Mouse (Mus musculus) kidney, postnatal 0 days (tissue): Measurements from ENCODE around the gene Phf8. TPM values are rescaled to one million over a fixed set of nuclear protein-coding genes. Genes with fewer than 3 reads are reported as not detected.

Experiments used
- ATAC-seq: fragments of 200-750 bp; cut with Nextera tagmentation; replicated peaks from 2 replicates; pipeline ENCODE4 v1.8.0; 2017; ENCODE audit warnings: low read depth, moderate number of reproducible peaks, moderate TSS enrichment, moderate library complexity; ENCODE audit not compliant: low FRiP score
- DNase-seq: peaks from one replicate; pipeline ENCODE4 v3.0.0-alpha.2; 2016; ENCODE audit warnings: low spot score
- H3K27ac ChIP-seq: fragments of 300-500 bp; sonication (generic); 2 replicates; pipeline ENCODE4 v1.5.1; 2014; ENCODE audit warnings: mild to moderate bottlenecking
- H3K27me3 ChIP-seq: fragments of 300-500 bp; sonication (generic); 2 replicates; pipeline ENCODE4 v1.6.1; 2014; ENCODE audit warnings: low read length, mixed read lengths; ENCODE audit not compliant: insufficient read depth
- H3K36me3 ChIP-seq: fragments of 300-500 bp; sonication (generic); 2 replicates; pipeline ENCODE4 v1.6.1; 2014; ENCODE audit warnings: low read length, mixed read lengths; ENCODE audit not compliant: insufficient read depth
- H3K4me1 ChIP-seq: fragments of 300-500 bp; sonication (generic); replicated peaks from 2 replicates; pipeline ENCODE4 v1.6.1; 2014; ENCODE audit warnings: antibody characterized with exemption, low read length, mixed read lengths; ENCODE audit not compliant: insufficient read depth
- H3K4me2 ChIP-seq: fragments of 300-500 bp; sonication (generic); 2 replicates; pipeline ENCODE4 v1.6.1; 2014; ENCODE audit warnings: mild to moderate bottlenecking, low read length, moderate library complexity, mixed read lengths
- H3K4me3 ChIP-seq: fragments of 300-500 bp; sonication (generic); replicated peaks from 2 replicates; pipeline ENCODE4 v1.5.1; 2014; ENCODE audit warnings: low read depth, low read length
- H3K9ac ChIP-seq: fragments of 300-500 bp; sonication (generic); 2 replicates; pipeline ENCODE4 v1.6.1; 2014; ENCODE audit warnings: low read depth, low read length
- H3K9me3 ChIP-seq: fragments of 300-500 bp; sonication (generic); replicated peaks from 2 replicates; pipeline ENCODE4 v1.6.1; 2016; ENCODE audit warnings: low read length, inconsistent platforms, mixed read lengths
- CTCF ChIP-seq: IDR thresholded peaks from 2 replicates; pipeline ENCODE4 v1.5.1; 2016; ENCODE audit warnings: antibody characterized with exemption, low read depth, mild to moderate bottlenecking, moderate library complexity
- WGBS: fragments of 180-500 bp; shearing (Covaris S2); extraction: QIAGEN DNeasy Blood & Tissue Kit; methylation state at CpG from one replicate; pipeline ENCODE4 v1.1.7; 2014; 5-methylcytosine and 5-hydroxymethylcytosine counted together
- polyA plus RNA-seq: library from polyadenylated mRNA; unstranded; fragments of >200 nt; fragmentation: Nextera tagmentation; extraction: Ambion mirVana; gene quantifications from 2 replicates; pipeline ENCODE4 v1.2.1, GENCODE M21; 2015

Phf8 gene
- polyA plus RNA-seq, 1 experiment from 2014 or later, result 10.0 TPM

DNA sequence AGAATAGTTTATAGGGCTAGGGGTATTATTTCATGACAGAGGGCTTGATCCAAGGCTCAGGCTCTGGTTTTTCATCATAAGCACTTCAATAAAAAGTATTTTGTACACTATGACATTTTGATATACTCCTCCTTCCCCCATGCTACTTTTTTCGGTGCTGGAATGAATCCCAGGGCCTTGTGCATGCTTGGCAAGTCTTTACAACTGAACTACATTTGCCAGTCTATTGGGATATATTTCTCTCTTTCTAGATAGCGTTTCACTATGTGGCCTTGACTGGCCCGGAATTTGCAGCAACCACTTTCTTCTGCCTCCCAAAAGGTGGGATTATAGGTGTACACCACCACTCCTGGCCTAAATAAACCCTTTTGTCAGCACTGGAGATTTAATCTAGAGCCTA is 7.4 kb upstream of the Phf8 start:
- no peaks in the 10 kb centered on the region for H3K36me3 ChIP-seq
- H3K4me1 ChIP-seq, result no peaks in the 10 kb centered on the region
- H3K4me3 ChIP-seq, result no peak overlapping the region
- H3K9me3 ChIP-seq, result no peaks in the 10 kb centered on the region
- no peak overlapping the region for H3K9ac ChIP-seq
- WGBS, result 77% methylated on average over 3 of the region's 3 CpGs
- no peak for TF ChIP-seq CTCF
- H3K4me2 ChIP-seq, result no peak overlapping the region
- ATAC-seq, result no peak
- no peak overlapping the region for H3K27ac ChIP-seq
- H3K27me3 ChIP-seq, result no peaks in the 10 kb centered on the region
- DNase-seq, result no peak

DNA sequence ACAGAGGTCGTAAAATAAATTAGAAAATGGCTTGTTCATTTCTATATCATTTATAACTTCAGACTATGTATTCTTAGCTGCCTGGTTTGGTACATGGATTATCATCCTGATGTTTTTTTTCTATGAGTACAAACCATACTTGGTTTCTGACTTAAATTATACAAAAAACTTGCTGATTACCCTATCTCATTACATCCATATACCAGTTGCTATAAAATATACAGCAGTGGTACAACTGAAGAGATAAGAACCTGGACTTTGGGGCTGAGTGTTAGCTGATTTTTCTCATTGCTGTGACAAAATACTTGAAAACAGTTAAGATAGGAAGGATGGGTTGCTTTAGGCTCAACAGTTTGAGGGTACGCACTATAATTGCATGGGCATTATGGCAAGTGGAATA is 6.8 kb upstream of the Phf8 start:
- TF ChIP-seq CTCF, result no peak
- no peak overlapping the region for H3K27ac ChIP-seq
- DNase-seq, result no peak
- no peak overlapping the region for H3K9ac ChIP-seq
- no peaks in the 10 kb centered on the region for H3K4me1 ChIP-seq
- H3K36me3 ChIP-seq, result no peaks in the 10 kb centered on the region
- H3K27me3 ChIP-seq, result no peaks in the 10 kb centered on the region
- WGBS, result 87% methylated on average over 2 of the region's 2 CpGs
- no peak for ATAC-seq
- no peak overlapping the region for H3K4me3 ChIP-seq
- H3K9me3 ChIP-seq, result no peaks in the 10 kb centered on the region
- H3K4me2 ChIP-seq, result no peak overlapping the region

- WGBS, result 76% methylated on average over 1 of the region's 1 CpGs
- no peak for ATAC-seq
These were observed 2.3 kb upstream of the Phf8 start for GRCm38 (mm10) chrX:151518181-151518580.

DNA sequence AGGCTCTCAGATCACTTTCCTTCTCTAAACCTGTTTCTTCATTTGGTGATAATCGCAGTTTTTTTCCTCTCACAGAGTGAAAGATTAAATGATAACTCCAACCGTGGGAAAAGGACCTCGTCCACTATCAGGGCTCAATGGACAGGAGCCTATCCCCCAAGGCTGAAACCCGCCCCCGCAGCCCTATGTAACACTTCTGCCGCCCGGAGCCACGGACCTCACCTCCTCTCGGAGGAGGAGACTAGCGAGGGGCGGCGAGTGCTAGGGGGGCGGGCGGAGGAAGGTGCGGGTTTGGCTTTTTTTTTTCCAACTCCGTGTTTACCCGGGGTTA is 380 bp upstream of the Phf8 start:
- H3K4me1 ChIP-seq, result no peaks in the 10 kb centered on the region
- TF ChIP-seq CTCF, result no peak
- no peak for ATAC-seq
- H3K4me3 ChIP-seq, result peak overlapping the region; percentile 51
- 25% methylated on average over 17 of the region's 17 CpGs for WGBS
- no peaks in the 10 kb centered on the region for H3K9me3 ChIP-seq
- DNase-seq, result no peak
- H3K27ac ChIP-seq, result peak overlapping the region; percentile 98
- no peaks in the 10 kb centered on the region for H3K36me3 ChIP-seq
- peak overlapping the region; percentile 38 for H3K4me2 ChIP-seq
- peak overlapping the region; percentile 41 for H3K9ac ChIP-seq
- no peaks in the 10 kb centered on the region for H3K27me3 ChIP-seq

More at GRCm38 (mm10) chrX:151518181-151518580, 2.3 kb upstream of the Phf8 start:
- Histone ChIP-seq H3K4me1 (no peaks in the 10 kb centered on the region), H3K27ac (no peak overlapping the region), H3K4me3 (no peak overlapping the region), H3K27me3 (no peaks in the 10 kb centered on the region), H3K9ac (no peak overlapping the region), H3K9me3 (no peaks in the 10 kb centered on the region), H3K4me2 (no peak overlapping the region), H3K36me3 (no peaks in the 10 kb centered on the region)
- DNase-seq, result no peak
- no peak for TF ChIP-seq CTCF

- no peaks in the 10 kb centered on the region for H3K27me3 ChIP-seq
- no peaks in the 10 kb centered on the region for H3K4me1 ChIP-seq
- no peak for TF ChIP-seq CTCF
- H3K9ac ChIP-seq, result peak overlapping the region; percentile 71
- no peak for ATAC-seq
- peak overlapping the region; percentile 51 for H3K4me3 ChIP-seq
- peak overlapping the region; percentile 98; the same call in 1 of the 2 replicates for H3K27ac ChIP-seq
- H3K9me3 ChIP-seq, result no peaks in the 10 kb centered on the region
- peak overlapping the region; percentile 59 for H3K4me2 ChIP-seq
- peak; percentile 29 for DNase-seq
- 29% methylated on average over 25 of the region's 25 CpGs for WGBS
- H3K36me3 ChIP-seq, result no peaks in the 10 kb centered on the region
These were observed 1.5 kb downstream of the Phf8 start for GRCm38 (mm10) chrX:151521786-151522522.

DNA sequence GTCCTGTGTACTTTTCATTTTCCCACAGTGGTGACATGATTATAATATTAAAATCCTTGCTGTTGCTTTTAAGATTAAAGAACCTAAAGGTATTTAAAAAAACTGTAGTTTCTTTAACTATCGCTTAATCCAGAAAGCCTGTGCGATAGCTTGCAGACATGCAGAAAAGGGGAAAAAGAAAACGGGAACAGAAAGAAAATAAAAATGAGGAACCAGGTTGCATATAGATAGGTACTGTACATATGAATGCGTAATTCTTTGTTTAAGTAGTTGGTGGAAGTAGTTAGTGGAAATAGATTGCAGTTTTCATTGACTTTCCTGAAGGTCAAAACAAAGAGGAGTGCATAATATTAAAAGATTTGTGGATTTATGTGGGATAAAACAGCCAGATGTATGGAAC is 32.9 kb downstream of the Phf8 start:
- Histone ChIP-seq H3K9me3 (no peaks in the 10 kb centered on the region), H3K36me3 (no peaks in the 10 kb centered on the region), H3K27ac (no peak overlapping the region), H3K4me2 (no peak overlapping the region), H3K27me3 (no peaks in the 10 kb centered on the region), H3K9ac (no peak overlapping the region), H3K4me3 (no peak overlapping the region), H3K4me1 (no peaks in the 10 kb centered on the region)
- no peak for DNase-seq
- no peak for TF ChIP-seq CTCF
- 90% methylated on average over 4 of the region's 4 CpGs for WGBS
- ATAC-seq, result no peak

DNA sequence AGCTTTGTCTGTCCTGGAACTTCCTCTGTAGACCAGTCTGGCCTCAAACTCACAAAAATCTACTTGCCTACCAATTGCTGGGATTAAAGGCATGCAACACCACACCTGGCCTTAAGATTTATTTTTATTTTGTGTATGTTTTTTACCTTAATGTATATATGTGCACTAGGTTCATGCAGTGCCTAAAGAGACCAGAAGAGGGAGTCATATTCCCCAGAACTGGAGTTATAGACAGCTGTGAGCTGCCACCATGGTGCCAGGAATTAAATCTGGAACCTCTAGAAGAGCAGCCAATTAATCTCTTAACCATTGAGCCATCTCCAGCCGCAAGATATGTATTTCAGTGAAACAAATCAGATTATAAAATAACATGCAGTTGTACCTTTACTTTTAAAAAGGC is 54.7 kb downstream of the Phf8 start:
- no peaks in the 10 kb centered on the region for H3K27me3 ChIP-seq
- H3K4me2 ChIP-seq, result no peak overlapping the region
- WGBS, result 100% methylated on average over 1 of the region's 1 CpGs
- no peaks in the 10 kb centered on the region for H3K36me3 ChIP-seq
- no peak overlapping the region for H3K9ac ChIP-seq
- no peak for DNase-seq
- no peak for ATAC-seq
- H3K9me3 ChIP-seq, result no peaks in the 10 kb centered on the region
- TF ChIP-seq CTCF, result no peak
- H3K4me1 ChIP-seq, result no peaks in the 10 kb centered on the region
- H3K27ac ChIP-seq, result no peak overlapping the region
- H3K4me3 ChIP-seq, result no peak overlapping the region
